Mouse (Mus musculus) stomach, embryonic 15.5 days (tissue): ENCODE results near the gene Htra3. TPM values are rescaled to one million over a fixed set of nuclear protein-coding genes. Genes with fewer than 3 reads are reported as not detected.

Experiments used
- ATAC-seq: fragments of 200-750 bp; cut with Nextera tagmentation; 2 replicates; pipeline ENCODE4 v1.8.0; 2017; ENCODE audit warnings: low read depth, moderate number of reproducible peaks, moderate TSS enrichment; ENCODE audit not compliant: insufficient read depth, low FRiP score
- H3K27ac ChIP-seq: fragments of 300-500 bp; sonication (generic); 2 replicates; pipeline ENCODE4 v1.5.1; 2015; ENCODE audit warnings: mild to moderate bottlenecking, inconsistent platforms
- H3K27me3 ChIP-seq: fragments of 300-500 bp; sonication (generic); replicated peaks from 2 replicates; pipeline ENCODE4 v1.6.1; 2015; ENCODE audit warnings: inconsistent platforms
- H3K36me3 ChIP-seq: fragments of 300-500 bp; sonication (generic); 2 replicates; pipeline ENCODE4 v1.6.1; 2015; ENCODE audit warnings: inconsistent platforms
- H3K4me1 ChIP-seq: fragments of 300-500 bp; sonication (generic); 2 replicates; pipeline ENCODE4 v1.6.1; 2015; ENCODE audit warnings: inconsistent platforms
- H3K4me2 ChIP-seq: fragments of 300-500 bp; sonication (generic); 2 replicates; pipeline ENCODE4 v1.6.1; 2015; ENCODE audit warnings: mild to moderate bottlenecking, inconsistent platforms
- H3K4me3 ChIP-seq: fragments of 300-500 bp; sonication (generic); replicated peaks from 2 replicates; pipeline ENCODE4 v1.5.1; 2015; ENCODE audit warnings: inconsistent platforms
- H3K9ac ChIP-seq: fragments of 300-500 bp; sonication (generic); 2 replicates; pipeline ENCODE4 v1.6.1; 2015; ENCODE audit warnings: inconsistent platforms
- H3K9me3 ChIP-seq: fragments of 300-500 bp; sonication (generic); 2 replicates; pipeline ENCODE4 v1.6.1; 2016; ENCODE audit warnings: inconsistent platforms
- WGBS: fragments of 180-500 bp; shearing (Covaris S2); methylation state at CpG from one replicate; pipeline ENCODE4 v1.1.7; 2015; 5-methylcytosine and 5-hydroxymethylcytosine counted together
- polyA plus RNA-seq: library from polyadenylated mRNA; unstranded; fragments of >200 nt; fragmentation: Nextera tagmentation; extraction: Ambion mirVana; gene quantifications from 2 replicates; pipeline ENCODE4 v1.2.1, GENCODE M21; 2015

Gene Htra3
- 54.7 and 54.9 TPM in 2 replicates for polyA plus RNA-seq

- Histone ChIP-seq H3K27me3 (peaks cover 30% of the 10 kb centered on the region), H3K4me3 (peak within 1 kb of the TSS; percentile 51), H3K27ac (no peak within 1 kb of the TSS), H3K36me3 (no peaks in the 10 kb centered on the region), H3K4me1 (peaks cover 16% of the 10 kb centered on the region), H3K9me3 (no peaks in the 10 kb centered on the region), H3K4me2 (peak within 1 kb of the TSS; percentile 92), H3K9ac (peak within 1 kb of the TSS; percentile 53)
- ATAC-seq = peak; percentile 65
- 11% methylated on average over 41 of the region's 42 CpGs for WGBS
Measured at GRCm38 (mm10) chr5:35679256-35680155, at the start of gene Htra3. Gene Htra3, minus strand, starts transcription at chr5:35679782.

GRCm38 (mm10) chr5:35728957-35729460 lies 49.4 kb upstream of the Htra3 start:
- H3K9ac ChIP-seq = no peak overlapping the region
- WGBS = 39% methylated on average over 11 of the region's 11 CpGs

GRCm38 (mm10) chr5:35728344-35728956 lies 48.9 kb upstream of the Htra3 start:
- WGBS = 75% methylated on average over 12 of the region's 12 CpGs
- H3K9me3 ChIP-seq = no peaks in the 10 kb centered on the region
- H3K27me3 ChIP-seq = no peaks in the 10 kb centered on the region
- ATAC-seq = no peak
- peak overlapping the region; percentile 76; the same call in 1 of the 2 replicates for H3K27ac ChIP-seq
- peak overlapping the region; percentile 33; the same call in 1 of the 2 replicates for H3K4me2 ChIP-seq
- H3K4me1 ChIP-seq = peaks cover 9% of the 10 kb centered on the region
- H3K36me3 ChIP-seq = no peaks in the 10 kb centered on the region
- H3K9ac ChIP-seq = no peak overlapping the region
- peak overlapping the region; percentile 17 for H3K4me3 ChIP-seq

More at GRCm38 (mm10) chr5:35728957-35729460, 49.4 kb upstream of the Htra3 start:
- Histone ChIP-seq H3K36me3 (no peaks in the 10 kb centered on the region), H3K27ac (peak overlapping the region; percentile 76), H3K27me3 (no peaks in the 10 kb centered on the region), H3K4me1 (peaks cover 9% of the 10 kb centered on the region), H3K9me3 (no peaks in the 10 kb centered on the region), H3K4me2 (peak overlapping the region; percentile 33), H3K4me3 (peak overlapping the region; percentile 17)
- peak; percentile 79 for ATAC-seq

- Histone ChIP-seq H3K27ac (no peak overlapping the region), H3K27me3 (no peaks in the 10 kb centered on the region), H3K4me2 (0 out of 2 replicates have a peak overlapping the region, but pooled peaks have one; percentile 33), H3K9ac (no peak overlapping the region), H3K9me3 (no peaks in the 10 kb centered on the region), H3K4me3 (no peak overlapping the region), H3K4me1 (peaks cover 9% of the 10 kb centered on the region), H3K36me3 (no peaks in the 10 kb centered on the region)
- 82% methylated on average over 5 of the region's 5 CpGs for WGBS
- ATAC-seq = no peak
Measured at GRCm38 (mm10) chr5:35727447-35727846, 47.9 kb upstream of the Htra3 start.

GRCm38 (mm10) chr5:35725840-35726239 lies 46.3 kb upstream of the Htra3 start:
- no peak for ATAC-seq
- H3K4me3 ChIP-seq = no peak overlapping the region
- H3K9ac ChIP-seq = no peak overlapping the region
- no peak overlapping the region for H3K4me2 ChIP-seq
- H3K27me3 ChIP-seq = no peaks in the 10 kb centered on the region
- H3K36me3 ChIP-seq = no peaks in the 10 kb centered on the region
- no peak overlapping the region for H3K27ac ChIP-seq
- WGBS = 80% methylated on average over 3 of the region's 3 CpGs
- H3K9me3 ChIP-seq = no peaks in the 10 kb centered on the region
- peaks cover 9% of the 10 kb centered on the region for H3K4me1 ChIP-seq

- no peaks in the 10 kb centered on the region for H3K36me3 ChIP-seq
- ATAC-seq = no peak
- H3K27ac ChIP-seq = no peak overlapping the region
- no peaks in the 10 kb centered on the region for H3K27me3 ChIP-seq
- peaks cover 8% of the 10 kb centered on the region for H3K4me1 ChIP-seq
- H3K4me3 ChIP-seq = no peak overlapping the region
- no peak overlapping the region for H3K9ac ChIP-seq
- WGBS = 68% methylated on average over 5 of the region's 5 CpGs
- H3K9me3 ChIP-seq = no peaks in the 10 kb centered on the region
- H3K4me2 ChIP-seq = no peak overlapping the region
Measured at GRCm38 (mm10) chr5:35723900-35724299, 44.3 kb upstream of the Htra3 start.

- Histone ChIP-seq H3K4me1 (0 out of 2 replicates have a peak, but pooled peaks cover 9% of the 10 kb centered on the region), H3K27me3 (no peaks in the 10 kb centered on the region), H3K27ac (no peak overlapping the region), H3K4me3 (no peak overlapping the region), H3K36me3 (no peaks in the 10 kb centered on the region), H3K4me2 (no peak overlapping the region), H3K9ac (no peak overlapping the region), H3K9me3 (no peaks in the 10 kb centered on the region)
- 35% methylated on average over 2 of the region's 2 CpGs for WGBS
- ATAC-seq = no peak
Measured at GRCm38 (mm10) chr5:35722654-35723053, 43.1 kb upstream of the Htra3 start.

GRCm38 (mm10) chr5:35721933-35722332 lies 42.4 kb upstream of the Htra3 start:
- H3K36me3 ChIP-seq = no peaks in the 10 kb centered on the region
- 86% methylated on average over 2 of the region's 2 CpGs for WGBS
- H3K27ac ChIP-seq = no peak overlapping the region
- no peak overlapping the region for H3K4me3 ChIP-seq
- H3K9me3 ChIP-seq = no peaks in the 10 kb centered on the region
- ATAC-seq = no peak
- no peak overlapping the region for H3K4me2 ChIP-seq
- no peak overlapping the region for H3K9ac ChIP-seq
- H3K4me1 ChIP-seq = 0 out of 2 replicates have a peak, but pooled peaks cover 9% of the 10 kb centered on the region
- H3K27me3 ChIP-seq = no peaks in the 10 kb centered on the region

GRCm38 (mm10) chr5:35719880-35720279 lies 40.3 kb upstream of the Htra3 start:
- Histone ChIP-seq H3K27me3 (no peaks in the 10 kb centered on the region), H3K27ac (no peak overlapping the region), H3K4me2 (no peak overlapping the region), H3K9ac (no peak overlapping the region), H3K4me1 (0 out of 2 replicates have a peak, but pooled peaks cover 9% of the 10 kb centered on the region), H3K4me3 (no peak overlapping the region), H3K36me3 (no peaks in the 10 kb centered on the region), H3K9me3 (no peaks in the 10 kb centered on the region)
- WGBS = 85% methylated on average over 1 of the region's 1 CpGs
- no peak for ATAC-seq

GRCm38 (mm10) chr5:35719343-35719742 lies 39.8 kb upstream of the Htra3 start:
- H3K4me2 ChIP-seq = no peak overlapping the region
- no peaks in the 10 kb centered on the region for H3K9me3 ChIP-seq
- no peak overlapping the region for H3K27ac ChIP-seq
- no peaks in the 10 kb centered on the region for H3K36me3 ChIP-seq
- no peak for ATAC-seq
- no peaks in the 10 kb centered on the region for H3K27me3 ChIP-seq
- H3K4me3 ChIP-seq = no peak overlapping the region
- no peak overlapping the region for H3K9ac ChIP-seq
- H3K4me1 ChIP-seq = 0 out of 2 replicates have a peak, but pooled peaks cover 9% of the 10 kb centered on the region

- Histone ChIP-seq H3K9ac (no peak overlapping the region), H3K27me3 (no peaks in the 10 kb centered on the region), H3K27ac (peak overlapping the region; percentile 13; the same call in 1 of the 2 replicates), H3K9me3 (no peaks in the 10 kb centered on the region), H3K4me3 (no peak overlapping the region), H3K4me2 (no peak overlapping the region), H3K4me1 (peaks cover 10% of the 10 kb centered on the region; the same call in 1 of the 2 replicates), H3K36me3 (no peaks in the 10 kb centered on the region)
- ATAC-seq = no peak
- 69% methylated on average over 11 of the region's 11 CpGs for WGBS
Measured at GRCm38 (mm10) chr5:35718817-35719216, 39.2 kb upstream of the Htra3 start.

GRCm38 (mm10) chr5:35717946-35718345 lies 38.4 kb upstream of the Htra3 start:
- 0 out of 2 replicates have a peak overlapping the region, but pooled peaks have one; percentile 1 for H3K27ac ChIP-seq
- no peaks in the 10 kb centered on the region for H3K36me3 ChIP-seq
- H3K9ac ChIP-seq = no peak overlapping the region
- no peak overlapping the region for H3K4me2 ChIP-seq
- H3K4me1 ChIP-seq = peaks cover 16% of the 10 kb centered on the region
- H3K27me3 ChIP-seq = no peaks in the 10 kb centered on the region
- H3K4me3 ChIP-seq = no peak overlapping the region
- peak; percentile 40 for ATAC-seq
- no peaks in the 10 kb centered on the region for H3K9me3 ChIP-seq
- WGBS = 31% methylated on average over 4 of the region's 4 CpGs
